Mouse (Mus musculus): ENCODE data around the gene Apba2. TPM values are rescaled to one million over a fixed set of nuclear protein-coding genes. Genes with fewer than 3 reads are reported as not detected.
A peak's percentile ranks its signal among the peaks of the same experiment; 100 is the strongest.

Gene Apba2
- total RNA-seq, 4 experiments from 2014 or later: 1.1 to 1.9 (median 1.4) TPM

DNA sequence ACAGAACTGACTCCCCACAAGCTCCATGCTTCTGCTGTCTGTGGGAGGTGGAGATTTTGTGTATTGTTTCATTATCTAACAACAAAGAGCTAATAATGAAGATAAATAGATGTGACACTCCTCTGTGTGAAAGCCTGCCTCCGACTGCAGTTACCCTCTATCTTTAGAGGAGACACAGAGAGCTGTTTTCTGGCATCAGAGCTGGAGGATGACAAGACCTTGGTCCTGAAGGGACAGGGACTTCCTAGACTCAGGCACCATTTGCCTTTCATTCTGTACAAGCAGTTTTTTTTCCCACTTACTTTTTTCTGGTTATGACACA lies 20.9 kb downstream of the Apba2 start:
- DNase-seq (ENCODE audit: low spot score): no peak

DNA sequence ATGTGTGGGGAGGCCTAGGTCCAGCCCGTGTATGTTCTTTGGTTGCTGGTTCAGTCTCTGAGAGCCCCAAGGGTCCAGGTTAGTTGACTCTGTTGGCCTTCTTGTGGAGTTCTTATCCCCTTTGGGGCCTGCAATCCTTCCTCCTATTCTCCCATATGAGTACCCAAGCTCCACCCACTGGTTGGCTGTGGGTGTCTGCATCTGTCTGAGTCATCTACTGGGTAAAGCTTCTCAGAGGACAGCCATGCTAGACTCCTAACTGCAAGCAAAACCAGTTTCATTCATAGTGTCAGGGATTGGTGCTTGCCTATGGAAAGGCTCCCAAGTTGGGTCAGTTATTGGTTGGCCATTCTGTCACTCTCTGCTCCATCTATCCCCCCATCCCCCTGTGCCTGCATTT lies 29.8 kb downstream of the Apba2 start:
- DNase-seq (ENCODE audit: low spot score): no peak

DNA sequence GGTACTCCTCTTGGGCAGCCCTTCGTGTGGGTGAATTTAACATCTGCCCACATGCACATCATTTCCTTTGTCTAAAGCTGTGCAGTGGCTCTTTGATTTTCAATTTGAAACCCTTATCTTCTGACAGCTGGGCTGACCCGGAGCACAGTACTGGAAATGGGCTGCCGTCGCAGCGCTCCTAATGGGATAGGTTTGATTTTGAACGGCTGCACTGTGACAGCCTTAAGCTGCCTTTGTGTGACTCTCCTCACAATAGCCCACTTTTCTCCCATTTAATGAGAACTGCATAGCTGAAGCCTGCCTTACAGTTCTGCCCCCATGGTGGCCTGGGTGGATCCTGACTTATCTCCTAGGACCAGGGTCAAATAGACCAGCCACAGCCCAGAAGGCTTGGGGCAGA lies 31.9 kb downstream of the Apba2 start:
- DNase-seq (ENCODE audit: low spot score): no peak

DNA sequence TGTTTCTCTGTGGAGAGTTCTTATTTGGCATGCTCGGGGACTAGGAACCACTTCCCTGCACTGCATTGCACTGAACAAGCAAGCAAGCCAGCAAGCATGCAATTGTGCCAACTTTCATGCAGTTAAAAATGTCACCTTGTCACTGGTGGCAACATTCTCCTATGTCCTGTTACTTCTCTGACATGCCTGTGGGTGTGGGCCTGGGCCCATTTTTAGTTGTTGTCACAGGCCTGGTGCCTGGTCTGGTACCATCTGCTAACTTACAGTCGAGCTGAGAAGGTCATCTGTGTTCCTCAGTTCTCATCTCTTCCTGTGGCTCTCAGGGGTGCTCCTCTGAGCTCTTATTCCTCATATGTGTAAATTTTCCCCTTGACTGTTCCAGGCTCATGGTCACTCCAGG lies 33.8 kb downstream of the Apba2 start:
- no peak for DNase-seq (ENCODE audit: low spot score)

DNA sequence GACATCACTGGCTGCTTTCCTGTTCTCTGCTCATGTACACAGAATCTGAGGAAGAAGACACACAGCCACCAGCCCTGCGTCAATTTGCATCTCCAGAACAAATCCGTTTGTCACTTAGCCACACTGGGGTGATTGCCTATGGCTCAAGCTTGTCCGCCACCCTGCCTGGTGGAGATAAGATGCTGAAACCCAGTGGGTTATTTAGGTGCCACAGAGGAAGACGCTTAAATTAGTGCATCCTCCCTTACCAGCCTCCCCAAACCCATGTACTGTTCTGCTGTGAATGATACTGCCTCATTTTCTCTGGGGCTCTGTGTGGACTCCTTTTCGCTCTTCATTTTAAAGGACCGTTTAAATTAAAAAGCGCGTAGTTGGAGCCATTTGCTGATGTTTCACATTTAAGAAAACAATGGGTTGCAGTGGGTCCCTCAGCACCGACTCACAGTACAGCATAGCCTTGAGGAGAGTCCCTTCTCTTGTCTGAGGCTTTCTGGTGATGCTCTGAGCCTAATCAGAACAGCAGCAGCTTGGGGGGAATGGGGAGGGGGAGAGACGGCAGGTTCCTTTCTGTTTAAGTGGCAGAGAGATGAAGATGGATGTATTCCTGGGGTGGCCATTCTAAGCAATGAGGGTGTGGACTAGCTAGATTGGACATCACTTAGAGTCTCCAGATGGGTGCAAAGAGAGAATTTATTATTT lies 38.1 kb downstream of the Apba2 start:
- DNase-seq (ENCODE audit: low spot score): no peak

DNA sequence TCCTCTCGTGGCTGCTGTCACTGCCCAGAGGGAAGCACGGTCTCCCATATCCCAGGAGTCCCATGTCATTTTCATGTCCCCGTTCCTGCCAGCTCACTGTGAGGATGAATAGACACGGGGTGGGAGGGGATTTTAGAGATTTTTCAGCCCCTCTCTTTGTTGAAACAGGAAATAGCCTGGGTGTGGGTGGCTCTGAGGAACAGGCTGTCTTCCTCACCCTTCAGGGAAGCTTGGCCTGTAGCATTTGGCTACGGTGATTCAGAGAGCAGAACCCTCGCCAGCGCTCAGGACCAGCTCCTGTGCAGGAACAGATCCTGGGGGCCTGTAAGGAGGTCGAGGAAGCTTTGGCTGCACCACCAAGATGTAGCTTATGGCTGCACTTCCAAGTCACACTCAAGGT lies 45.3 kb downstream of the Apba2 start:
- no peak for DNase-seq (ENCODE audit: low spot score)

DNA sequence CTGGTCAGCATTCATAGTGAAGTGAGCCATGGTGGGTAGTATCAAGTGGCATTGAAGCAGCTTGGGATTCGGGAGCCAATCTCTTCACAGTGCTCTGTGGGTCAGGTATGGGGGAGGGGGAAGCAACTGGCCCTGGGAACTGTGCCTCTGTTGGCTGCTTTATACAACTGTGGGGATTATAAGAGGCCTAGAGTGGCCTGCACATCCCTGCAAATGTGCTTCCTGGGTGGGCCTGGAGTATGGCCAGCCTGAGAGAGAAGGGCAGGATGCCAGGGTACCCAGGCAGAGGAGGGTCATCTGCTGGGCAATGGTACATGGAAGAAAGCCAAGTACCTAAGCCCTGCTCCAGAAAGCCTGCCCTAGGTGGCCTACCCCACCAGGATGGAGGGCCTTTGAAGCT lies 49.4 kb downstream of the Apba2 start:
- no peak for DNase-seq (ENCODE audit: low spot score)

DNA sequence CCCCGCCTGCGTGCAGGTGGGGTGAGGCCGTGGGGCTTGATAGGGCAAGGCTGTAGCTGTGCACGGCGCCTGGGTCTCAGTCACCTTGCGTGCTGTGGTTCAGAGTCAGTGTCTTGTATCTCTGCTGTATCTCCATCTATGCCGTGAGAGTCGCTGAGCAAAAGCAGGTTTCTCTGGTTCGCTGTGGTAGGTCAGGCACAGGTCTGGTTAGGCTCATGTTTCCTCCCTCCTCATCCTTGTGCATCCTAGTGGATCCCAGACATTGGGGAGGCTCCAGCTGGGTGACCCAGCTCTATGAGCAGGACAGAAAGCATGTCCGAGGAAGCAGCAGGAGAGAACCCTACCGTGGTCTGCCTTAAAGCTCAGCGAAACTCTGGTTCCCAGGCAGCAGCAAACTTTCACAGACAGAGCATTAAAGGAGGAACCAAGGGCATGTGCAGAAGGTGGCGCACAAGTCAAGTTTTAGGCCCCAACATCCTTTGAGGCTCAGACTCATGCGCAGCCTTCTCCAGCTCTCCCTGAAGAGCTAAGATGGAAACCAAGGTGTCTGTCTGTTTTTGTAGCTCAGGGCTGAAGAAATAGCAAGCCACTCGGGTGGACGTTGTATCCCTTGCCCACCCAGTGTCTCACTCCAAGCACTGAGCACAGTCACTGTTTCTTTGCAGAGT lies 51.2 kb downstream of the Apba2 start:
- DNase-seq (ENCODE audit: low spot score): no peak

DNA sequence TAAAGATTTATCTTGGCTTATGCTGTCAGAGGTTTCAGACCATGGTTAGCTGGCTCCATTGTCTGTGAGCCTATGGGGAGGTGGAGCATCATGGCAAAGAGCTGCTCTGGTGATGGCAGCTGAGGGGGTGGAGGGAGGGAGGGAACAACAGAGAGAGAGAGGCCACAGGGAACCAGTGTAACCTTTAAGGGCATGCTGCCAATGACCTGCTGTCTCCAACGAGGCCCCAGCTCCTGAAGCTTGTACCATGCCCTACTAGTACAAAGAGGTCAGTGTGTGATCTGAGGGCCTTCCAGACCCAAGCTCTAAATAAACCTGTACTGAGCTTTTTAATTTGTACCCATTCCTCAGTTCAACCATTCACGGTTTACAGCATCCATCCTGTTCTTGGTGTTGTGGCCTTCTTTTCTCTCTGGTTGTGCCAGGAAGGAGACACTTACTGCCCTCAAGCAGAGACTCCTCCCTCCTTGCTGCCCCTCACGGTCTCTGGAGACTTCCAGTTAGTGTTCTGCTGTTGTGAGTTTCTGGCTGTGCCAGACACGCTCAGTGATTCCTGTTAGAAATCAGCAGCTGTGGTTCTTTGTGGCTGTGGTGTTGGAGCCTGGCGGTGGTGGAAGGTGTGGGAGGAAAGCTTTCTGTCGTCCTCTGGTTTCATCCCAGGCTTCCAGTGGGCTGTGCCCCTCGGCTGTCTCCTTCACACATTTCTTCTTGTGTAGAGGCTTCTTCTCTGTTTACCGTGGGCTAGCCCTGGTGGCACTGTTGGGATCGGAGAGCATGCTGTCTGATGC lies 60.4 kb downstream of the Apba2 start:
- no peak for DNase-seq (ENCODE audit: low spot score)

DNA sequence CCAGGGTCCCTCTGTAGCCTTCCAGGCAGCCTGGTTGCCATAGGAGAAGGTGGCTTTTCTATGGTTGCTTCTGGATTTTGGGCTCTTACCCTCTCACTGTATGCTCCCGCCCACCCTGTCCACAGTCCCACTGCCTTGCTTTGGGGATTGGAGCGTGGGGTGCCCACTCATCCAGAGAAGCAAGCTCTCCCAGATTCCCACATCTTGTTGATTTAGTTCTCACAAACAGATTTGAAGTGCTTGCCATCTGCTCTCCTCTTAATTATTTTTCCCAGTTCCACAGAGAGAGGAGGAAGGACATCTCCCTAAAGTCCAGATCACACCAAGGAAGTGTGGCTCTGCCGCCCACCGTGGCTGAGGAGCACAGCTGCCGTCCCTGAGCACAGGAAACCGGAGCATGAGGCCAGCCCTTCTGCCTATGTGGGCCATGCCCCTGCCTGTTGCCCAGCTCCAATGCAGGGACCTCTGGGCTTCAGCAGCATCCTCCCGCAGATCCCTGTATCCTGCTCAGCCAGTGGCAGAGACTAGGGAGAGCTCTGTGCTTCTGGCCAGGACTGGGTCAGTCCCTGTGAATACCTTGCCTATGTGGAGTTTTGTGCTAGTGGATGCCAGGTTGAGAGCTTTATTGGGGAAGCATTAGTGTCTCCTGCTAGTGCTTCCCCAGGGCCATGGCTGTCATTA lies 63.5 kb downstream of the Apba2 start:
- no peak for DNase-seq (ENCODE audit: low spot score)

DNA sequence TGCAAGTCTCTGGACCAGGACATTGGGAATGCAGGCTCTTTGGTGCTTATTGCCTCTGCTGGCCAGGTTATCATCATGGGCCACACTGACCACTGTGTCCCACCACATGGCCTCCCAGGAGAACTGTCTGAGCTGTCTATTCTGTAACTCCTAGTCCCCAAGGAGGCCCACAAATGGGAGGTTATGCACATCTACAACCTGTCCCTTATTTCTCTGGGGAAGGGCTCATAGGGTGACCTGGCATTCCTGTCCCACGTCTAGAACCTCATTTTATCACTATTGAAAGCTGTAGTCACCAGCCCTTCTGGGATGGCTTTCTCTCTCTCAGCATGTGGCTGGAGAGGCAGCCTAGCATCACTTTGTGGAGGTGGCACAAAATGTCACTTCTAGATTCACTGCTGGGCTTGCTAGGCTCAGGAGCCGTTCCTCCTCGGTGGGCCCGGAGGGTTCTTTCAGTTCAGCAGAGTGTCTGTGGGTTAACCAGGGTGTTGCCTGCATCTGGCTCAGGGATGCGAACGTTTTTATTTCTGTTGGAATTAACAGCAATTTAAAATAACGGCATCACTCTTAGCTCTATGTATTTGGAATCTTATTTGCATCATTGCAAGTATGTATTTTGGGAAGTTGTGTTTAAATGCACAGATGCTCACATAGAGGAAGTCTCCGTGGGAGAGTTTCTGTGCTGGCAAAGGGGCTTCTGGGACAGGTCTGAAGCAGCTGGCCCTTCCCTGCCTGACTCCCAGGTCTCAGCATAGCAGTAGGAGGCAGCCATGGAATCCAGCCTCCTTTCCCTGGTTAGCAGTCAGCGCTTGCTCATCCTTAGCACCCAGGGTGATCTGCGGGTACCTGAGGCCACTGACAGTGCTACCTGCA lies 65.1 kb downstream of the Apba2 start:
- no peak for DNase-seq (ENCODE audit: low spot score)

DNA sequence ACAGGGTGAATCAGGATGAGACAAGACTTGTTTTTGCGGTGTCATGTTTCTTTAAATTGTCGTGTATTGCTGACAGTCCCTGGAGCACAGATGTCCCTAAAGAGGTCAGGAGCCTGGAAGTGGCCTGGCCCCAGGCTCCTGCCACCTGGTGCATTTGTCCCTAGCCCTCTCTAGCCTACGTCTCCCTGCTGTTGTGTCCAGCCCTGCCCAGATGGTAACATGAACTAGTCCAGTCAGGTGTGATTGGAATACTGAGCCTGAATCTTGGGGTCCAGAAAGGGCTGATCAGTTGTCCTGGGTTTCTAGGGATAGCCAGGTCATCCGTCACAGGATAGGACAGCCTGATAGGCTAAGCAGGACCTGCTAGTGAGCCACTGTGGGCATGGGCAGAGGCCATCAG lies 67.2 kb downstream of the Apba2 start:
- DNase-seq (ENCODE audit: low spot score): no peak

DNA sequence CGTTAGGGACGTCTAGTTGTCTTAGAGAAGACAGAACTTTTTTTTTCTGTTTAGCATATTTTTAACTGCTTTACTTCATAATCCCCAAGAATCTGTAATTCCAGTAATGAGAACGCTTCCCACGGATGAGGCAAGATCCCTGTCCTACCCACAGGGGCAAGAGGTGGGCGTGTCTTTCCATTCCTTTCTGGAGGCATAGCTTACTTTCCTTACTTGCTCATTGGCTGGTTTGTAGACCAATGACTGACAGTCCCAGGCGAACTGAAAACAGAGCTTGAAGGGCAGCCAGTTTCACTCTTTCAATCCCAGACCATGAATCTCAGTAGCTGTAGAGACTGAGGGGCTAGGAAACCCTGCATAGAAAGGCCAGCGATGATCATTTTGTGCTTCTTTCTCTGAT lies 68.2 kb downstream of the Apba2 start:
- no peak for DNase-seq (ENCODE audit: low spot score)

DNA sequence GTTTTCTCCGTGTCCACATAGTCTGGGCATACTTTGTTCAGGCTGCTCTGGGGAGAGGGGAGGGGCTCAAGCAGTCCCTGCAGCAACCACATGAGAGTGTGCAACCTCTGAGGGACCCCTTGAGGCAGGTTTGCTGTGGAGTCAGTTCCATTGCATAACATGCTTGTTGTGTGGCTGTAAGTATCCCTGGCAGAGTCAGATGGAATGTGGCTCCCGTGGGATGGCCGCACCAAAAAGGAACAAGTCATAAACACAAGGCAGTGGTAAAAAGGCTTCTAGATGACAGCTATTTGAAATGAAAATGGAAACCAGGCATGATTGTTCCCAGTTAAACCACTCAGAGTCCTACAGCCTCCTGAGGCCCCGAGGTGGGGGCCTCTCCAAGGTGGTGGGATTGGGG lies 69.4 kb downstream of the Apba2 start:
- no peak for DNase-seq (ENCODE audit: low spot score)

DNA sequence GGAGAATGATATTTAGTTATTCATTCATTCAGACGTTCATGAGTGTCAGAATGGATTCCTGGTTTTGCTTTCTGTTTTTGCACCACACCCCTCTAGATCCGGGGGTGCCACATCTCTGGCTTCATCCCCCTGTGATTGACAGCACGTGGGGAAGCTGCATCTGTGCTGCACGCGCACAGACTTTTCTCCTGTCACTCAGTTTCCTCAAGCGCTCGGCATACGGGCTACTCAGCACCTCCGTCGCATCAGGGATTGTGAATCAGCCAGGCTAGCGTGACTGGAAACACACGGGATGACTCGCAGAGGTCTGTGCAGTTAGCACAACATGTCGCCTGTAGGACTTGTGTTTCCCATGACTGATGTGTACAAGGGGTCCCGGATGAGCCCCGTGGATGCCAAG lies 72.6 kb downstream of the Apba2 start:
- no peak for DNase-seq (ENCODE audit: low spot score)

DNA sequence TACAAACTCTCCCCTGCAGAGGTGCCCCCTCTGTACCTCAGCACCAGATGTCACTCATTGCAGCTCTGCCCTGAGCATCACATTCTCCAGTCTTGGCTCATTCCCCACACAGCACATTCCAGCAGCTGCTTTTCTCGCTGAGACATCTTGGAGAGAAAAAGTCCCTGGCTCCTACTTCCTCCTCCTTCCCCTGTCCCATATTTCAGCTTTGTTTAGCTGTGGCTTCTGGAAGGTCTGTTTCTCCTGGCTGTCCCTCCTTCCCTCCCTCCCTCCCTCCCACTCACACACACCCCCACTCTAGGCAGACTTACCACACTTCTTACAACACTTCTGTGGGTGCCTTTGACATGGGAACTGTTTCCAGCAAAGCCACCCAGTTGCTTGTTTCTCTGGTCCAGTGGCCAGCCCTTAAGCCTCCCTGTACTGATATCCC lies 75.0 kb downstream of the Apba2 start:
- DNase-seq (ENCODE audit: low spot score): no peak

DNA sequence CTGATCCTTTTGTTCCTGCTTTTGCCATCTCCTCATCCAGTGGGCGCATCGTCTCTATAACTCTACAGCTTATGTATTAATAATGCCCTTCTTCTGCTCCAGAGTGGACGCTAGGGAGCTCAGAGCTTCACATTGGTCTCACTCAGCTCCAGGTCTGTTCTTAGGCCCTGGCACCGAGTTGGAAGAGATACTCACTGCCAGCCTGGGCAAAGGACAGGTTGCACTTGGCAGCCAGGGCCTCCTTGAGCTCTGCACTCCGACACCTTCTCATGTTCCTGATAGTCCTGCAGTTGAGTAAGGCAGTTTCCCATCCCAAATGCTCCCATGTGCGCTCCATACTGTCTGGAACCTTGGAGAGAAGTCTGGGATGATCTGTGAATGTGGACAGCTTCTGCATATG lies 76.7 kb downstream of the Apba2 start:
- no peak for DNase-seq (ENCODE audit: low spot score)

DNA sequence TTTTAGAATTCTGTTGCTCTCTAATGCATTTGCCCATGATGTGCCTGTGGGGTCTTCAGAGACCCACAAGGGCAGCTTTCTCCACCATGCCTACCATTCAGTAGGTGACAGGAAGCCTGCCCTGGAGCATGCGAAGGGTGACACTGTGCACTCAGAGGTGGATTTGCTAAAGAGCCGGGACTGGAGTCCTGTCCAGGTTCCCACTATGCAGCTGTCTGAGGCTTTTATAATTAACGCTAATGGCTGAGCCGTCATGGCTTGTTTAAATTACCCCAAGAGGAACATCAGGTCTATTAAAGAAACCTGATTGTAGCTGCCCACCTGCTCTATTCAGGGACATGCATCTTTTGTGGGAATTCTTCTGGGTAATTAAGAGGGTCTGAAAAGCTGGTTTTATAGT lies 78.4 kb downstream of the Apba2 start:
- DNase-seq (ENCODE audit: low spot score): no peak

DNA sequence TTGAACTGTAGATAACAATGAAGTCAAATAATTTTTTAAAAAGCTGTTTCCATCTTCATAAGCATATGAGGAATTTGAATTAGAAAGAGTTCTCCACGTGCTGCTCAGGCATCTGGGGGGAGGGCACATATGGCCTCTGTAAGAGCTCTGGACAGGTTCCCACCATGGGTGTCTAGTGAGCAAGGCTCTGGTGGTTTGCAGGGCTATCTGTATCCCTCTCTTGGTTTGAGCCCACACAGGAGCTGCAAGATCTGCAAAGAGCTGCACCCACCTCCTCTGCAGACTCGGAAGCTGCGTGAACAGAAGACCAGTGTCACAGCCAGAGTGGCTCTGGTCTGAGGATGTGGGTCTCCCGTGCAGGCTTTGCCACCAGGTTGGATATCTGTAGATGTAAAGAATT lies 78.8 kb downstream of the Apba2 start:
- DNase-seq (ENCODE audit: low spot score): no peak

DNA sequence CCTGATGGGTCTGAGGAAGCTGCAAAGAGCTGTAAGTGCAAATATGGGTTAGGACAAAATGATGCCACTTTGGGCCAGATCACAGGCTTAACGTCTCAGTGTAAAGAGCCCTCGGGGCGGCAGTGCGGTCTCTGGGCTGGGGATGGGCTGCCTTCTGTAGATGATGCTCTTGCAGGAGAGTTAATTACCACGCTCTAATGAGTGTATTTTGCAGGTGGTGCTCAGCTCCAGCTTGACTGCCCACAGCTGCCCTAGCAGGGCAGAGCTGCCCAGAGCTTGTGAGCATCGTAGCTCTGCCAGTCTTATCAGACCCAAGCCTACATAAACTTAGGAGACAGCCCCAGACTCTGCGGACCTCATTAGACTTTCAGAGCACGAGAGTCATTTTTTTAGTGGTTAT lies 80.9 kb downstream of the Apba2 start:
- DNase-seq (ENCODE audit: low spot score): no peak

DNA sequence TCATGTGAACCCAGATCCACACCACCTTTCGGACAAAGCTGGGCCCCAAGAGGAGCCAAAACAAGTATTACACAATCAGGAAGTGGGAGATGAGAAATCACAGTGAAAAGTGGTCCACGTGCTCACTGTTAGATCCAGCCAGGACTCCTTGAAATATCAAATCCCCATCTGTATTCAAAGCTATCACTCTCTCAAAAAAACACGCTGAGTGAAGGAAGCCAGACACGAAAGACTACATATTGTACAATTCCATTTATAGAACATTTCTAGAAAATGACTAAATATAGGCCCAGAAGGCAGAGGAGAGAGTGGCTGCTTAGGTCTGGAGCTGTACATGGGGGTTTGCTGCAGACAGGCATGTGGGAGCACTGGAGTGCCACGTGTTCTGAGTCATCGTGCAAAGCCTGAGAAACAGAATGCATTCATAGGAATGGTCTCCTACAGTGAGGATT lies 82.2 kb downstream of the Apba2 start:
- peak; percentile 19 for DNase-seq (ENCODE audit: low spot score)
